Mouse (Mus musculus) lung, adult 2 months (tissue): ENCODE measurements around the gene Slc41a2.

ENCODE experiments used
- CTCF ChIP-seq: fragments of 200-500 bp; IDR thresholded peaks from 2 replicates; pipeline ENCODE4 v1.5.1; 2011; ENCODE audit warnings: mild to moderate bottlenecking, low read length, control low read depth; ENCODE audit not compliant: insufficient read depth
- POLR2A ChIP-seq: fragments of 200-500 bp; IDR thresholded peaks from 2 replicates; pipeline ENCODE4 v1.6.1; 2011; ENCODE audit warnings: low read depth, mild to moderate bottlenecking, control low read depth, low read length, borderline replicate concordance; ENCODE audit errors: extremely low read depth

- TF ChIP-seq CTCF (no peak), POLR2A (no peak)
Measured at GRCm38 (mm10) chr10:83266731-83267130, 71.0 kb downstream of the Slc41a2 start.
